Mouse (Mus musculus) bone marrow macrophage, adult 2 months (primary cell): ENCODE results near the gene 4930469K13Rik. TPM values are rescaled to one million over a fixed set of nuclear protein-coding genes. Genes with fewer than 3 reads are reported as not detected.
A peak's percentile ranks its signal among the peaks of the same experiment; 100 is the strongest.

Source experiments
- H3K27ac ChIP-seq: 2 replicates; pipeline ENCODE4 v1.5.1; 2012; ENCODE audit warnings: low read depth, low read length; ENCODE audit not compliant: insufficient read depth
- H3K4me1 ChIP-seq: 2 replicates; pipeline ENCODE4 v1.6.1; 2012; ENCODE audit warnings: low read length; ENCODE audit not compliant: control insufficient read depth, insufficient read depth
- H3K4me3 ChIP-seq: 2 replicates; pipeline ENCODE4 v1.5.1; 2012; ENCODE audit warnings: mild to moderate bottlenecking, low read length, moderate library complexity; ENCODE audit not compliant: insufficient read depth
- CTCF ChIP-seq: IDR thresholded peaks from 2 replicates; pipeline ENCODE4 v1.5.1; 2012; ENCODE audit warnings: low read depth, mild to moderate bottlenecking, low read length, moderate library complexity
- POLR2A ChIP-seq: IDR thresholded peaks from 2 replicates; pipeline ENCODE4 v1.6.1; 2012; ENCODE audit warnings: mild to moderate bottlenecking, low read depth, low read length, borderline replicate concordance
- polyA plus RNA-seq: library from polyadenylated mRNA; stranded (reverse); fragments of >200 nt; gene quantifications from 2 replicates; pipeline ENCODE4 v1.2.4, GENCODE M21; 2012; ENCODE audit not compliant: missing spikeins, insufficient read depth, insufficient read length

Gene 4930469K13Rik
- polyA plus RNA-seq, 1 experiment, result not detected

- Histone ChIP-seq H3K4me3 (no peak overlapping the region), H3K27ac (no peak overlapping the region), H3K4me1 (no peaks in the 10 kb centered on the region)
- TF ChIP-seq POLR2A (no peak), CTCF (no peak)
Measured at GRCm38 (mm10) chr11:33951684-33952625, 146.4 kb downstream of the 4930469K13Rik start.

GRCm38 (mm10) chr11:33951155-33951554, 147.2 kb downstream of the 4930469K13Rik start:
- H3K4me1 ChIP-seq, result no peaks in the 10 kb centered on the region
- TF ChIP-seq CTCF (no peak), POLR2A (no peak)
- H3K4me3 ChIP-seq, result no peak overlapping the region
- no peak overlapping the region for H3K27ac ChIP-seq

- H3K27ac ChIP-seq, result no peak overlapping the region
Measured at GRCm38 (mm10) chr11:33946501-33946900, 151.9 kb downstream of the 4930469K13Rik start.

GRCm38 (mm10) chr11:33944786-33945328, 153.5 kb downstream of the 4930469K13Rik start:
- H3K4me1 ChIP-seq, result no peaks in the 10 kb centered on the region
- no peak overlapping the region for H3K27ac ChIP-seq
- H3K4me3 ChIP-seq, result no peak overlapping the region
- TF ChIP-seq POLR2A, result no peak

More at GRCm38 (mm10) chr11:33946501-33946900, 151.9 kb downstream of the 4930469K13Rik start:
- TF ChIP-seq CTCF (no peak), POLR2A (no peak)
- no peak overlapping the region for H3K4me3 ChIP-seq
- no peaks in the 10 kb centered on the region for H3K4me1 ChIP-seq

- no peaks in the 10 kb centered on the region for H3K4me1 ChIP-seq
- TF ChIP-seq POLR2A, result no peak
- peak; percentile 29; the same call in 1 of the 2 replicates for TF ChIP-seq CTCF
- no peak overlapping the region for H3K27ac ChIP-seq
- no peak overlapping the region for H3K4me3 ChIP-seq
Measured at GRCm38 (mm10) chr11:33944067-33944785, 154.1 kb downstream of the 4930469K13Rik start.

- TF ChIP-seq POLR2A (no peak), CTCF (no peak)
- no peak overlapping the region for H3K27ac ChIP-seq
- no peak overlapping the region for H3K4me3 ChIP-seq
- no peaks in the 10 kb centered on the region for H3K4me1 ChIP-seq
Measured at GRCm38 (mm10) chr11:33943565-33943964, 154.8 kb downstream of the 4930469K13Rik start.

- H3K4me1 ChIP-seq, result no peaks in the 10 kb centered on the region
- H3K27ac ChIP-seq, result no peak overlapping the region
- no peak overlapping the region for H3K4me3 ChIP-seq
- TF ChIP-seq POLR2A, result no peak
- no peak for TF ChIP-seq CTCF
Measured at GRCm38 (mm10) chr11:33939456-33940113, 158.8 kb downstream of the 4930469K13Rik start.

GRCm38 (mm10) chr11:33938561-33939274, 159.6 kb downstream of the 4930469K13Rik start:
- Histone ChIP-seq H3K4me3 (no peak overlapping the region), H3K4me1 (no peaks in the 10 kb centered on the region), H3K27ac (no peak overlapping the region)
- TF ChIP-seq CTCF, result no peak
- TF ChIP-seq POLR2A, result no peak

- Histone ChIP-seq H3K4me3 (no peak overlapping the region), H3K27ac (no peak overlapping the region), H3K4me1 (peaks cover 4% of the 10 kb centered on the region)
- no peak for TF ChIP-seq CTCF
- TF ChIP-seq POLR2A, result no peak
Measured at GRCm38 (mm10) chr11:33937641-33938040, 160.7 kb downstream of the 4930469K13Rik start.
